Mouse (Mus musculus) C2C12 (cell line): ENCODE data around the gene Gk5. TPM values are rescaled to one million over a fixed set of nuclear protein-coding genes. Genes with fewer than 3 reads are reported as not detected.

Source experiments
- H3K27me3 ChIP-seq: one replicate; pipeline ENCODE4 v1.6.1; 2011; ENCODE audit not compliant: control insufficient read depth, insufficient read depth, insufficient read length
- H3K36me3 ChIP-seq: one replicate; pipeline ENCODE4 v1.6.1; 2011; ENCODE audit not compliant: control insufficient read depth, insufficient read depth
- H3K4me3 ChIP-seq: one replicate; pipeline ENCODE4 v1.5.1; 2011; ENCODE audit warnings: mild to moderate bottlenecking, control low read depth; ENCODE audit not compliant: poor library complexity, insufficient read depth, severe bottlenecking
- H3K79me2 ChIP-seq: one replicate; pipeline ENCODE4 v1.6.1; 2011; ENCODE audit not compliant: control insufficient read depth, insufficient read depth
- H3K79me3 ChIP-seq: one replicate; pipeline ENCODE4 v1.6.1; 2011; ENCODE audit warnings: low read depth, control low read depth
- H3ac ChIP-seq: one replicate; pipeline ENCODE3; 2011; ENCODE audit warnings: low read depth; ENCODE audit not compliant: control insufficient read depth, insufficient read length
- CEBPB ChIP-seq: IDR thresholded peaks from one replicate; pipeline ENCODE4 v1.6.1; 2011; ENCODE audit warnings: low read depth, mild to moderate bottlenecking, control low read depth, moderate library complexity
- CTCF ChIP-seq: IDR thresholded peaks from one replicate; pipeline ENCODE4 v1.5.1; 2011; ENCODE audit not compliant: control insufficient read depth, insufficient read depth, insufficient read length
- FOSL1 ChIP-seq: IDR thresholded peaks from one replicate; pipeline ENCODE4 v1.8.0; 2011; ENCODE audit warnings: mild to moderate bottlenecking, low read length; ENCODE audit not compliant: poor library complexity, insufficient read depth, severe bottlenecking
- MAX ChIP-seq: IDR thresholded peaks from one replicate; pipeline ENCODE4 v1.6.1; 2011; ENCODE audit warnings: mild to moderate bottlenecking, control low read depth
- MYOD1 ChIP-seq: IDR thresholded peaks from one replicate; pipeline ENCODE4 v1.6.1; 2011; ENCODE audit warnings: low read depth; ENCODE audit not compliant: control insufficient read depth, insufficient read length
- MYOG ChIP-seq: IDR thresholded peaks from one replicate; pipeline ENCODE4 v1.6.1; 2011; ENCODE audit not compliant: control insufficient read depth, insufficient read length; ENCODE audit errors: extremely low read depth
- USF1 ChIP-seq: IDR thresholded peaks from one replicate; pipeline ENCODE4 v1.6.1; 2011; ENCODE audit warnings: low read depth, mild to moderate bottlenecking, control low read depth, moderate library complexity
- polyA plus RNA-seq: library from polyadenylated mRNA; unstranded; fragments of >200 nt; fragmentation: generic; extraction: Trizol; gene quantifications from one replicate; pipeline ENCODE4 v1.2.1, GENCODE M21; 2012; ENCODE audit warnings: missing spikeins

The Gk5 gene
- polyA plus RNA-seq, 1 experiment, result 0.82 TPM

DNA sequence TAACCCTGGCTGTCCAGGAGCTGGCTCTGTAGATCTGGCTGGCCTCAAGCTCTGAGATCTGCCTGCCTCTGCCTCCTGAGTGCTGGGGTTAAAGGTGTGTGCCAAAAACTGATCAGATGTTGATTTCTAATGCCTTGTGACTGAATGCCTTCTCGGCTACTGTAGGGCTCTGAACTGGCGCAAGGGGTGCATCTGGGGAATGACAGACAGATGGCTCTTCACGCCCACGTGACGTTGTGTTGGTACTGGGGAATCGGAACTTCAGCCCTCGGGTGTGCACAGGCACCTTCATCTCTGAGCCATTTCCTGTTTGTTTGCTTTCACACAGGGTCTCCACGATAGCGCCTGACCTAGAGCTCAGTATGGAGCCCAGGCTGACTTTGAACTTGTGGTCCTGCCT, 19.8 kb downstream of the Gk5 start:
- Histone ChIP-seq H3ac (no peak overlapping the region), H3K27me3 (no peaks in the 10 kb centered on the region), H3K79me3 (no peaks in the 10 kb centered on the region), H3K36me3 (no peaks in the 10 kb centered on the region), H3K4me3 (no peak overlapping the region), H3K79me2 (no peaks in the 10 kb centered on the region)
- TF ChIP-seq MAX (no peak), USF1 (no peak), MYOG (no peak), CEBPB (no peak), CTCF (no peak), FOSL1 (no peak), MYOD1 (no peak)

DNA sequence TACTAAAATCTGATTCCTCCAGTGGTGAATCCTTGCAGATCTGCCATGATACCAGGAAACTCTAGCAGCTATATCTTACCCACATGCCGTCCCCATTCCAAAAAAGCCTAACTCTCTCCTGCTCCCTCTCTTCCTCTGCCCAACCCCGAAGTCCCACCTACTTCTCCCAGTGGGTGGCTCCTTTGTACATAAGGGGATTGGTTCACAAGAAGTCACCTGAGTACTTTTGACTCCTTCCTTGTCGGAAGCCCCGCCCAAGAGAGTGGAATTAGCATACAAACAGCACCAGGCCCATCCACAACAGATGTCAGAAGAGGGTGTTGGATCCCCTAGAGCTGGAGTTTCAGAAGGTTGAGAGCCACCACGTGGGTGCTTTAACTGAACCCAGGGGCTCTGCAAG, 20.7 kb downstream of the Gk5 start:
- Histone ChIP-seq H3K4me3 (no peak overlapping the region), H3K79me3 (no peaks in the 10 kb centered on the region)
- TF ChIP-seq CEBPB (no peak), MYOG (no peak), MYOD1 (no peak), CTCF (no peak), FOSL1 (no peak), MAX (no peak)

DNA sequence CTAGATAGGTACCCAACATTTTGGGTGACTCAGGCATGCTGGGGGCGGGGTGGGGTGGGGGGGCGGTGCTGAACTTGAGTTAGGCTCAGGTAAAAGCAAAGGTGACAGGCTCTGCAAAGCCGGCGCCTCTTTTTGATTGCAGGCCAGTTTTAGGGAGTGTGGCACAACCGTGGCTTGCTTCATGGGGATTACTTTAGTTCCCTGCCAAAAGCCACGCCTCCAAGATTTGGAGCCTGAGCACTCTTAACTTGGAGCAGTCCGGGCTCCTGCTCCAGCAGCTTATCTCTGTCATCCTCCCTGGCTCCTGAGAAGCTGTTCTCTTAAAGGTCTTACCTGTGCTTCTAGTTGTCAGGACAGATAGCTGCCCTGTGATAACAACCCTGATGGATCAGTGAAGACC, 21.8 kb downstream of the Gk5 start:
- Histone ChIP-seq H3K79me3 (no peaks in the 10 kb centered on the region), H3K4me3 (no peak overlapping the region), H3K27me3 (no peaks in the 10 kb centered on the region), H3K36me3 (no peaks in the 10 kb centered on the region), H3ac (no peak overlapping the region), H3K79me2 (no peaks in the 10 kb centered on the region)
- TF ChIP-seq FOSL1 (no peak), CEBPB (no peak), CTCF (no peak), MYOG (no peak)

More for the DNA sequence above, 20.7 kb downstream of the Gk5 start:
- no peaks in the 10 kb centered on the region for H3K36me3 ChIP-seq
- H3ac ChIP-seq, result no peak overlapping the region
- no peaks in the 10 kb centered on the region for H3K27me3 ChIP-seq
- H3K79me2 ChIP-seq, result no peaks in the 10 kb centered on the region

DNA sequence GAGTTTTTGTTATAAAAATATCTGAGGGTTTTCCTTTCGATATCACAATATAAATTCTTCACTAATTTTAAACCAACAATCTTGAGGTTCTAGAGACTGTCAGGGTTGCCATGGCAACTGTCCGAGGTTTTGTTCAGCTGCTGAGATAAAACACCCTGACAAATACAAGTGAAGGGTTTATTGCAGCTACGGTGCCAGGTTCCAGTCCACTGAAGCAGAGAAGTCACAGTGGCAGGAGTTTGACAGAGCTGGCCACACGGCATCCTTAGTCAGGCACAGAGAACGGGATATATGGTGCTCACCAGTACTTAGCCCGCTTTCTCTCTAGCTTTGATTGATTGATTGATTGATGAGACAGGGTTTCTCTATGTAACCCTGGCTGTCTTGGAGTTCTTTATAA, 23.3 kb downstream of the Gk5 start:
- Histone ChIP-seq H3ac (no peak overlapping the region), H3K79me2 (no peaks in the 10 kb centered on the region), H3K79me3 (no peaks in the 10 kb centered on the region), H3K4me3 (no peak overlapping the region), H3K36me3 (no peaks in the 10 kb centered on the region), H3K27me3 (no peaks in the 10 kb centered on the region)
- no peak for TF ChIP-seq FOSL1
- no peak for TF ChIP-seq USF1
- no peak for TF ChIP-seq MAX
- no peak for TF ChIP-seq MYOD1
- no peak for TF ChIP-seq CTCF

- TF ChIP-seq MYOG (no peak), CEBPB (no peak)
- no peak overlapping the region for H3K4me3 ChIP-seq
- no peak overlapping the region for H3ac ChIP-seq
- H3K79me3 ChIP-seq, result no peaks in the 10 kb centered on the region
- H3K79me2 ChIP-seq, result no peaks in the 10 kb centered on the region
- H3K36me3 ChIP-seq, result no peaks in the 10 kb centered on the region
- H3K27me3 ChIP-seq, result no peaks in the 10 kb centered on the region
These were observed 24.5 kb downstream of the Gk5 start for GRCm38 (mm10) chr9:96143633-96144032.

DNA sequence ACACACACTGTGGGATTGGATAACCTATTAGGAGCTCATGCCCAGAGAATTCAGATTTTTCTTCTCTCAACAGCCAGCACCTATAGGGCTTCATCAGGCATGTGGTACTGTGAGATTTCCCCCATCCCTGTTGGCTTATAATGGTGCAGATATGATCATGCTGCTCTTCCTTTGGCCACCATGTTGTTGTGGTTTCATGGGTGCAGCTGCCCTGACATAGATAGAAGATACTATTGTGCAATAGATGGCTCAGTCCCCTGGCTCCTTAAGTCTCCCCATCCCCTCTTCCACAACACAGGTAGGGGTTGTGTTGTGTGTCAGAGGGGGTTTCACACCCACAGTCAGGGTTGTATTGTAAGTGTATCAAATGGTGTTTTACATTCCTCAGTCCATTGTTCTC, 25.7 kb downstream of the Gk5 start:
- Histone ChIP-seq H3K4me3 (no peak overlapping the region), H3K36me3 (no peaks in the 10 kb centered on the region), H3K79me2 (no peaks in the 10 kb centered on the region), H3K79me3 (no peaks in the 10 kb centered on the region), H3K27me3 (no peaks in the 10 kb centered on the region), H3ac (no peak overlapping the region)
- TF ChIP-seq MYOD1, result no peak
- no peak for TF ChIP-seq USF1
- no peak for TF ChIP-seq FOSL1
- TF ChIP-seq MYOG, result no peak
- TF ChIP-seq CTCF, result no peak
- no peak for TF ChIP-seq MAX
- no peak for TF ChIP-seq CEBPB
